Mouse (Mus musculus) erythroblast, embryonic 14.5 days (primary cell): ENCODE measurements around the gene BC053393.

Experiments used
- GATA1 ChIP-seq: IDR thresholded peaks from 2 replicates; pipeline ENCODE4 v1.6.1; 2012; ENCODE audit warnings: low read length, inconsistent platforms, mixed read lengths
- TAL1 ChIP-seq: IDR thresholded peaks from 3 replicates; pipeline ENCODE4 v1.6.1; 2012; ENCODE audit warnings: low read length, inconsistent platforms, mixed read lengths

DNA sequence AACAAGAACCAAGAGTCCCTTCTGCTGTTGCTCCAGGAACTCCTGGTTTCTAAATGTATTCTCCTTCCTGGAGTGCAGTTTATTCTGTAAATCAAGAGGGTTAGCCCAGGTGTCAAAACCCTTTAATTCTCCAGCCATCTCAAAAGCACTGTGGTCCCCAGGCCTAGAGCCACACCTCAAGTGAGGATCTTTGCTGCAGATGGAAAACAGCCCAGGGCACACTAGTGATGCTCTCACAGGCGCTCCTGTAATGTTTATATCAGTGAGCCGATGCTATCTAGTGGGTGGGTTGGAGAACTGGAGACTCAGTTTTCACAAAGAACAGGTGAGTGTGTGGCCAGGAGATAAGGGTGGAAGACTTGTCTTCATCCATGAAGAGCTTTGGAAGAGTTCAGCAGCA is 47.4 kb upstream of the BC053393 start, which contains the start of gene Gm12169:
- TF ChIP-seq TAL1 (no peak), GATA1 (no peak)
